Mouse (Mus musculus) brain, embryonic 18.5 days (tissue): ENCODE measurements around the gene Cyp2w1.
"Not testable (repeated sequence)": the region's sequence is repeated elsewhere in the genome, so short reads cannot be mapped to it uniquely, and the experiment has no call there.

ENCODE experiments used
- DNase-seq: peaks from one replicate; pipeline ENCODE4 v3.0.0-alpha.2; 2012; ENCODE audit warnings: low read depth, low spot score

Gene Cyp2w1

GRCm38 (mm10) chr5:139383234-139383633, 30.8 kb downstream of the Cyp2w1 start:
- no peak for DNase-seq

- no peak for DNase-seq
Observed at GRCm38 (mm10) chr5:139384531-139384930, 32.1 kb downstream of the Cyp2w1 start.

GRCm38 (mm10) chr5:139386047-139386446, 33.6 kb downstream of the Cyp2w1 start:
- no peak for DNase-seq

- DNase-seq = no peak
Observed at GRCm38 (mm10) chr5:139387329-139388194, 35.1 kb downstream of the Cyp2w1 start.

GRCm38 (mm10) chr5:139388195-139388570, 35.8 kb downstream of the Cyp2w1 start:
- no peak for DNase-seq

GRCm38 (mm10) chr5:139388694-139389675, 36.6 kb downstream of the Cyp2w1 start:
- DNase-seq = no peak

- no peak for DNase-seq
Observed at GRCm38 (mm10) chr5:139389676-139390061, 37.3 kb downstream of the Cyp2w1 start.

- DNase-seq = not testable (repeated sequence)
Observed at GRCm38 (mm10) chr5:139390324-139391119, 38.1 kb downstream of the Cyp2w1 start.

- DNase-seq = no peak
Observed at GRCm38 (mm10) chr5:139391309-139391990, 39.0 kb downstream of the Cyp2w1 start.

- DNase-seq = no peak
Observed at GRCm38 (mm10) chr5:139392219-139393196, 40.1 kb downstream of the Cyp2w1 start.

- no peak for DNase-seq
Observed at GRCm38 (mm10) chr5:139393197-139393588, 40.8 kb downstream of the Cyp2w1 start.

GRCm38 (mm10) chr5:139394399-139394798, 42.0 kb downstream of the Cyp2w1 start:
- no peak for DNase-seq

- DNase-seq = no peak
Observed at GRCm38 (mm10) chr5:139395528-139395927, 43.1 kb downstream of the Cyp2w1 start.

- DNase-seq = no peak
Observed at GRCm38 (mm10) chr5:139397359-139397916, 45.0 kb downstream of the Cyp2w1 start.

GRCm38 (mm10) chr5:139397959-139398753, 45.7 kb downstream of the Cyp2w1 start:
- DNase-seq = no peak

- DNase-seq = no peak
Observed at GRCm38 (mm10) chr5:139398786-139399185, 46.4 kb downstream of the Cyp2w1 start.

GRCm38 (mm10) chr5:139399991-139400390, 47.6 kb downstream of the Cyp2w1 start:
- DNase-seq = no peak

- DNase-seq = no peak
Observed at GRCm38 (mm10) chr5:139402106-139402505, 49.7 kb downstream of the Cyp2w1 start.
